Mouse (Mus musculus): ENCODE results near the gene Rps6ka5.

Rps6ka5 gene

GRCm38 (mm10) chr12:100660076-100660475, 66.7 kb downstream of the Rps6ka5 start:
- DNase-seq (ENCODE audit: low read depth, low spot score), result no peak

GRCm38 (mm10) chr12:100655972-100656371, 70.8 kb downstream of the Rps6ka5 start:
- no peak for DNase-seq (ENCODE audit: low read depth, low spot score)

- no peak for DNase-seq (ENCODE audit: low read depth, low spot score)
These were observed 84.8 kb downstream of the Rps6ka5 start for GRCm38 (mm10) chr12:100641936-100642335.

- DNase-seq (ENCODE audit: low read depth, low spot score), result no peak
These were observed 86.1 kb downstream of the Rps6ka5 start for GRCm38 (mm10) chr12:100640726-100641125.

GRCm38 (mm10) chr12:100639680-100640079, 87.1 kb downstream of the Rps6ka5 start:
- DNase-seq (ENCODE audit: low read depth, low spot score), result peak; percentile 57

GRCm38 (mm10) chr12:100637886-100638285, 88.9 kb downstream of the Rps6ka5 start:
- DNase-seq (ENCODE audit: low read depth, low spot score), result no peak

- DNase-seq (ENCODE audit: low read depth, low spot score), result peak; percentile 69
These were observed 90.0 kb downstream of the Rps6ka5 start for GRCm38 (mm10) chr12:100636733-100637132.

- no peak for DNase-seq (ENCODE audit: low read depth, low spot score)
These were observed 90.5 kb downstream of the Rps6ka5 start for GRCm38 (mm10) chr12:100636299-100636633.

GRCm38 (mm10) chr12:100635601-100636298, 91.0 kb downstream of the Rps6ka5 start:
- no peak for DNase-seq (ENCODE audit: low read depth, low spot score)

- DNase-seq (ENCODE audit: low read depth, low spot score), result no peak
These were observed 93.6 kb downstream of the Rps6ka5 start for GRCm38 (mm10) chr12:100633231-100633630.

- DNase-seq (ENCODE audit: low read depth, low spot score), result no peak
These were observed 95.5 kb downstream of the Rps6ka5 start for GRCm38 (mm10) chr12:100631286-100631685.

- no peak for DNase-seq (ENCODE audit: low read depth, low spot score)
These were observed 97.5 kb downstream of the Rps6ka5 start for GRCm38 (mm10) chr12:100629126-100629920.

GRCm38 (mm10) chr12:100626991-100627677, 99.6 kb downstream of the Rps6ka5 start:
- DNase-seq (ENCODE audit: low read depth, low spot score), result no peak

GRCm38 (mm10) chr12:100626273-100626990, 100.4 kb downstream of the Rps6ka5 start:
- no peak for DNase-seq (ENCODE audit: low read depth, low spot score)

GRCm38 (mm10) chr12:100624854-100625447, 101.8 kb downstream of the Rps6ka5 start:
- DNase-seq (ENCODE audit: low read depth, low spot score), result no peak

GRCm38 (mm10) chr12:100615251-100615650, 111.5 kb downstream of the Rps6ka5 start:
- no peak for DNase-seq (ENCODE audit: low read depth, low spot score)

GRCm38 (mm10) chr12:100613878-100614277, 112.9 kb downstream of the Rps6ka5 start:
- peak; percentile 58 for DNase-seq (ENCODE audit: low read depth, low spot score)

GRCm38 (mm10) chr12:100613192-100613700, 113.5 kb downstream of the Rps6ka5 start:
- DNase-seq (ENCODE audit: low read depth, low spot score), result no peak

GRCm38 (mm10) chr12:100609766-100610165, 117.0 kb downstream of the Rps6ka5 start:
- DNase-seq (ENCODE audit: low read depth, low spot score), result no peak

- DNase-seq (ENCODE audit: low read depth, low spot score), result no peak
These were observed 117.7 kb downstream of the Rps6ka5 start for GRCm38 (mm10) chr12:100609064-100609463.

GRCm38 (mm10) chr12:100606733-100607132, 120.0 kb downstream of the Rps6ka5 start:
- peak; percentile 63 for DNase-seq (ENCODE audit: low read depth, low spot score)
